Mouse (Mus musculus) lung, postnatal 36 days (tissue): Measurements from ENCODE around the gene Exoc6b.

Experiments used
- DNase-seq: peaks from one replicate; pipeline ENCODE4 v3.0.0; 2022; ENCODE audit warnings: mixed read lengths

Exoc6b gene

DNA sequence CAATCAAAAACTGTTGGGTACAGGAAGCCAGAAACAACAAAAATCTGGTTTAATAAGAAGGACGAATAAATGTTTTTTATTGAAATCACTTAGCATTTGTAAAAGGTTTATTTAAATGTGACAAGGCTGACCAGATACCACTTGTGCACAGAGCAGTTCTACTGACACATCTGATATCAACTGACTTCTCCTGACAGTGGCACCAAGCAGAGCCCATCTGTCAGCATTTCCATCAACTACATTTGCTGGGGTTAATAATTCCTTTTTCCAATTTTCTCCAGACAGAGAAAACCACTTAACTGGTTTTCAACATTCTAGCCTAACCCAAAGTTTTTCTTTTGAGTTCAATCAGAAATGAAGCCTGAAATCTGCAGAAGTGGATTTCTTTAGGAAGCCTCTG is 100.8 kb downstream of the Exoc6b start:
- no peak for DNase-seq

DNA sequence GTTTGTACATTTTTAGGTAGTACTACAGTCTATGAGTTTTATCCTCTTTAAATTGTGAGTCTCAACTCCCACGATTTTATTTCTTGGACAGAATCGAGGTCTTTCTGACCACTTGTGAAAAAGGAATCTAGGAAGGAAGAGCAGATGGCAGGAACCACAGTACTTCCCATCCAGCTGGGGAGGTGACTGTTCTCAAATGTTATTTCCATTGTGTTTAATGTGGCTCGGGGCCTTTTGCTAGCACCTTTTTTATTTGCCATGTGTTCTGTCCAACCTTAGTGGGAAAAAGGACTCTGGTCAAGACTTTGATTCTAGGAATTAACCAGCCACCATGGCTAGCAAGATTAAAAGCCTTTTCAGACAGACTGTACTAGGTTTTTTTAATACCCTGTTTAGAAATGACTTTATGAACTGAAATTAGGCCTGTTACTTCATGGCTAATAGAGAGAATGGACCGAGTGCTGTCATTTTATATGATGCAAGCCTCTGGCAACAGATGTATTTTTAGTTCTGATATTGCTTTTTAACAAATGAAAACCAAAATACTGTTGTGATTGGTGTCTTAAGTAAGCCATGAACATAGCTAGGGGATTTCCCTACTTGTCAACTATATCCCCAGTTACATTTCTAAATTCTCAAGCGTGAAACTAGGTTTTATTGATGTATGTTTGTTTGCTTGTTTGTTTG is 104.4 kb downstream of the Exoc6b start:
- DNase-seq = no peak

DNA sequence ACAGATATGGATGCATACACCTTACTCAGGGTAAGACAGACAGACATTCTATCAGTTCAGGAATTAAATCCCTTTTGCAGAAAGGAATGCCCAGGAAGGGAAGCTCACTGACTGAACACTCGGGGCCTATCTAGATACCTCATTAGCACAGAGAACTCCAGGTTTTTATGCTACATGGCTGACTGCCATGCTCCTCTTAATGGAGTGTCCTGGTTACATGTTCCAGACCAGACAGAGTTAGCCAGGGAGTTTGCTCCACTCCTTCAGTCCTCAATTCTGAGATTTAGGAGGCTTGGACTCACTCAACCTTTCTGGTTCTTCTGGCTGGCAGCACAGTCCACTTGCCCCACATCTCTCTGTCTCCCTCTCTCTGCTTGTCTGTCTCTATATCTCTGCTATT is 106.3 kb downstream of the Exoc6b start:
- DNase-seq = peak; percentile 26

DNA sequence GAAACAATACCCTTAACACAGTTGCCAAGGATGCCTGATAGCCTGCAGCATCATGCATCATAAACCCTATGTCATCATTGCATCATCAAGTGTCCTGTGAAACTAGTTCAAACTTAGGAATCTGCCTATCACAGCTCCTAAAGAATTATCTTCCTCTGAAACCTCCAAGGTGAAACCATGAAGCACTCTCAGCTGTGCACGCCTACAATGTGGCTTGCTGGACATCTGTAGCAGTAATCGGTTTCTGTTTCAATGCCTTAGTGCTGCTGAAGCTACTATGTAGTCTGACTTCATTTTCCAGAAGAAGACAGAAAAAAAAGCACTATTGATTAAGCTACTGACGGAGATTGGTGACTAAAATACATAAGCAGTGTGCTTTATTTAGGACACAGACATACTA is 107.5 kb downstream of the Exoc6b start:
- DNase-seq = no peak

DNA sequence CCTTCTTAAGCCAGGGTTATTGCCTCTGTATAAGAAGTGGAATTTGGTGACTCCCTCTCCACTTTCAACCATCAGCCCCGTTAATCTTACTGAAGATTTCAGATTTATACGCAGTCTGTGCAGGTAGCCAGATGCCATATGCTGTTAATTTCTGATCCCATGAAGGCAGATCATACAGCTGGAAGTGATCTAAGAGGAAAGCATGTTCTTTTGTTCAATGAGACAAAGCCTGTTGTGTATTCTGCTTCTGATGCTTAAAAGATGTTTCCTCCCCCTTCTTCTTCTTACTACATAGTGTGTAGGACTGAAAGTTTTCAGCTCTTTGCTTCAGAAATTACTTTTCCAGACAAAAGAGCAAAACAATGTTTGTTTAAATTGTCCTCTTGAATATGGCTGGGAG is 109.8 kb downstream of the Exoc6b start:
- DNase-seq = no peak

DNA sequence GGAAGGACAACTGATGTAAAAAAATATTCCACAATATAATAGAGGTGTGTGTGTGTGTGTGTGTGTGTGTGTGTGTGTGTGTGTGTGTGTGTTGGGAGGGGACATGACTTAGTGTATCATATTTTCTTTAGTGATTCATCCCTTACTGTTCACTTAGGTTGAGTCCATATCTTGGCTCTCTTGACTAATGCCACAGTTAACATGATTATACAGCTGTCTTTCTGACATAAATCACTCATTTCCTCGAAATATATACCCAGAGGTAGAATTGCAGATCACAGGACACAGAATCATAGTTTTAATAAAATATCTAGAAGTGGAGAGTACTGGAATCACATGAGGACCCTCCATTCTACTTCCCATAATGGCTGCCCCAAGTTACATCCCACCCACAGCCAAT is 117.7 kb downstream of the Exoc6b start:
- DNase-seq = no peak

DNA sequence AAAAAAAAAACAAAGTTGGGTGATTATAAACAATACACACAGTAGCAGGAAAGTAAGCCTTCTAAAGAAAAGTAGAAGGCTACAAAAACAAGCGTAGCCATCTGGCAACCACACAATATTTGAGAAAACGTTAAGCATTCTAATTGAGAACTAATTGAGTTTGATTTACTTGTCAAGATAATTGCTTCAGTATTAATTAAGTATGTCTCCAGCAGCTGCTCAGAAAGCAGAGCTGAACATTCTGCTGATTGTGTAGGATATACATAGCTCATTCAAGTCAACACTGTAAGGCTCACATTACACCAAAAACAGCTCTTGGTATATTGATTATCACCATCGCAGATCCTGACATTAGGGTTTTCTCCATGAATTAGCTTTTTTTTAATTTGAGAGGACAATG is 122.7 kb downstream of the Exoc6b start:
- DNase-seq = no peak

DNA sequence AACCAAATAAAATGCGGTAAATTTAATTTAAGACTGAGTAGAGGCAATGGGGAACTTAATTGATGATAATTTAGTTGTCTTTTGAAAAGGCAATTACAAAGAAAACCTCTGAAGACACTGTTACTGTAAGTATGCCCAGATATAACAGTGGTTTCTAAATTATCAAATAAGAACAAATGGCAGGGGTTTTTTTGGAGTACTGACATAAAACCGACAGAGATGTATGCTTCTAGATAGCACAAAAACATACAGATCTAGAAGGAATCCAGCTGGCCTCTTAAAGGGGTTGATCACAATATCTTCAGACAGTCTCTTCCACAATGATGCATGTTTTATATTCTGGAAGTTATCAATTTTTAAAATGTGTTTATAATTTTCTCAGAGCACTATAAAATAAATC is 123.2 kb downstream of the Exoc6b start:
- DNase-seq = no peak

DNA sequence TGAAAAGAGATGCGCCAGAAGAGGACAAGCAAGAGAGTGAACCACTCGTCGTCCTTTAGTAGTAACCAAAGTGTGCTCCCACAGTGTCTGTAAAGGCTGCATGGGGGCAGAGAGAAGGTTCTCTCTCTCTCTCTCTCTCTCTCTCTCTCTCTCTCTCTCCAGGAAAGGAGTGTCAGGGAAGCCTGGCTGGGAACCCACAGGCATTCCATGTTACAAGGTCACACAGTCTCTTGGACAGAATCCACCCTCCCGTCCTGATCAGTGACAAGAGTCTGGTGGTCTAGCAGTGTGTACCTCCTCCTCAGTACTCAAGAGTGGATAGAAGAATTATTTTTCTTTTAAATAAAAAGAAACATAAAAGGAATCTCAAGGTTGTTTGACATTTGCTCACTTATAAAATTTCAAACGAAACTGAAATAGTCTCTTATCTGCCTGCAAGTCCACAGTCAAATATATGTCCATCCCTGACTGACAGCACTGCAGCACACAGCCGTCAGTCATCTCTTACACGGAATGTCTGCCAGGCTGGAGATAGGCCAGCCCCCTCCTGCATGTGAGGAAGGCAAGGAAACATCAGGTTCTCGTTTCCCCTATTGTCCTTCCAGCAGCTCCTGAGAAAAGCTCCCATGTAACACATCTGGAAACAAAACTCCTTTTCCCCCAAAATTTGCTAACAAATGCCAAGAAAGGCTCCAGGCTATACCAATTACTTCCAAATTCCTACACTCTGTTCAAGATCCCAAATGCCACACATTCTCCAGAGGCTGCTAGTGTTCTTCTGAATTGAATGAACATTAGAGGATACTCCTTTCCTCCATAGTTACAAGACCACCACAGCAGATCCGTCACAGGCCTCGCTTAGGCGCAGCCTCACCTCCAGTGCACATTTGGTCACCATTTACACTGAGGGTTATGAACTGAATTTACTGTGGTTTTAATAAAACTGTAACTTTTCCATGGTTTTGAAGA is 136.1 kb downstream of the Exoc6b start:
- DNase-seq = peak; percentile 56

DNA sequence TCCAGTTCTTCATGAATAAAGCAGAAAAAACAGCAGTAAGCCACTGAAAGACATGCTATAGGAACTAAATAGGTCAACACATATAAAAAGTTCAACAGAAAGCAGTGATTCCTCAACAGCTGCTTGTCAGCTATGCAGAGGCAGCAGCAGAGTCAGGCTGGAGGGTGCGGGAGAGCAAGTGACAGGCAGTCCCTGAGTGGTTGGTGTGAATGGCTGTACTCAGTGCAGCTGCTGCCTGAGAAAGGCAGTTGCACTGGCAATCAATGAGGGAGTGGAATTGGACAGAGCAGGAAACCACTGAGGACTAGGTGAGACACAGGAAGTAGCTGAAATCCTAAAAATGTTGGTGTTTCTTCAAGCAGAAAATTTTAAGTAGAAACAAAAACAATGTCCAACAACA is 138.3 kb downstream of the Exoc6b start:
- no peak for DNase-seq

DNA sequence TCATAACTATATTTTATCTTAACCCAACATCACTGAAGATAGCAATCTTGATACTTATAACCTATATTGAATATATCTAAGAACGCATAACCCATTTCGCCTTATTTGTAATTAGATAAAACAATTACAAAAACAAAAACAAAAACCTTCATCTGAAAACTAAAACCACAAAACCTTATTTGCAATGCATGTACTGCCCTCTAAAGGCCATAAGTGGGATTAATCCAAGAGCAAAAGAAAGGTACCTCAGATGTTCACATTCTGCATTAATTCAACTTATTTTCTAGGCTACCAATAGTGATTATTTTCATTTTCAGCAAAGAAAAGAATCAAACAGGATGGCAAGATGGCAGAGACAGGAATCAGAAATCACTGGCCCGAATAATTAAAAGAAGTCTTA is 143.2 kb downstream of the Exoc6b start:
- DNase-seq = peak; percentile 42

DNA sequence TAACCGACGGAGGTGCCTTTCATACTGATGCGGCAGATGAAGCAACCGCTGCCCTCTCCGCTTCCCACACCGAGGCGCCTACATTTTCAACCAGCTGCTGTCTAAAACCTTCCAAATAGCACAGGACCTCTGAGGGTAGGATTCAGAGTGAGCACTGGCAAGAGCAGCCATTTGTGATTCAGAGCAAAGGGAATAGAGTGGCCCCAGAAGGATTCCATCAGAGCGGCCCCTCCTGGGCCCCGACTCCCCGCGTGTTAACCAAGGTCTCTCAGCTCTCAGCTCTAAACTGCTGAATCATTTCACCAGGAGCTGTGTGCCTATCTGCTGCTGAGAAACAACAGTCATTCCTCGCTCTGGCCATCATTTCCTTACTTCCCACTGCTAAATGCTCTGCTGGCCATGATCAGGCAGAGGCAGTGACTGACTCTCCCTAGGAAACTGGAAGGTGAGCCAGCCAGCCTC is 145.5 kb downstream of the Exoc6b start:
- DNase-seq = peak; percentile 25

DNA sequence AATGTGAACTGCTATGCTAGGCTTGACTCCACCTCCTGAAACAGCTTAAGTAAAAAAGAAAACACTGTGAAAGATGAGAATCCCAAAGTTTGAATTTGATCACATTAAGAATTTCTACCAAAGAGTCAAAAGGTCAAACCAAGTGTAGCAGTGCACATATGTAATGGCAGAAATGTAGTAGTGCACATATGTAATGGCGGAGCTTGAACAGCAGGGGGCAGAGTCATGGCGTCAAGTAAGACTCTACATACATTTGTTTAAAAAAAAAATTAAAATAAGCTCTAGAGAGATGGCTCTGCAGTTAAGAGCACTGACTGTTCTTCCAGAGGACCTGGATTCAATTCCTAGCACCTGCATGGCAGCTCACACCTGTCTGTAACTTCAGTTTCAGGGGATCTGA is 153.0 kb downstream of the Exoc6b start:
- DNase-seq = peak; percentile 61

DNA sequence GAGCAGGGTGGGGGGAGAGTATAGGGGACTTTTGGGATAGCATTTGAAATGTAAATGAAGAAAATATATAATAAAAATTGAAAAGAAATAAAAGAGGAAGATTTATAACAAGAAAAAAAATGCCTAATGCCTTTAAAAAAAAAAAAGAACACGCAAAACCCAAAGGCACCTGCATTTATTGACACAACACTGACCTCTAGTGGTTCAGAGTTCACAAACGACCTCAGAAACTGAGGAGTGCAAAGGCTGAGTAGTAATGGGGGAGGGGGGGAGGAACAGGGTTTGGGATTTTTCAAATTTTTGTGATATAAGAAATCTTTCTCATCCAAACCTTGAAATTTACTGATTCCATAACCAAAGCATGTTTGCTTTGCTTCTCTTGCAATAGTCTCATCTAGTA is 156.9 kb downstream of the Exoc6b start:
- peak; percentile 77 for DNase-seq

DNA sequence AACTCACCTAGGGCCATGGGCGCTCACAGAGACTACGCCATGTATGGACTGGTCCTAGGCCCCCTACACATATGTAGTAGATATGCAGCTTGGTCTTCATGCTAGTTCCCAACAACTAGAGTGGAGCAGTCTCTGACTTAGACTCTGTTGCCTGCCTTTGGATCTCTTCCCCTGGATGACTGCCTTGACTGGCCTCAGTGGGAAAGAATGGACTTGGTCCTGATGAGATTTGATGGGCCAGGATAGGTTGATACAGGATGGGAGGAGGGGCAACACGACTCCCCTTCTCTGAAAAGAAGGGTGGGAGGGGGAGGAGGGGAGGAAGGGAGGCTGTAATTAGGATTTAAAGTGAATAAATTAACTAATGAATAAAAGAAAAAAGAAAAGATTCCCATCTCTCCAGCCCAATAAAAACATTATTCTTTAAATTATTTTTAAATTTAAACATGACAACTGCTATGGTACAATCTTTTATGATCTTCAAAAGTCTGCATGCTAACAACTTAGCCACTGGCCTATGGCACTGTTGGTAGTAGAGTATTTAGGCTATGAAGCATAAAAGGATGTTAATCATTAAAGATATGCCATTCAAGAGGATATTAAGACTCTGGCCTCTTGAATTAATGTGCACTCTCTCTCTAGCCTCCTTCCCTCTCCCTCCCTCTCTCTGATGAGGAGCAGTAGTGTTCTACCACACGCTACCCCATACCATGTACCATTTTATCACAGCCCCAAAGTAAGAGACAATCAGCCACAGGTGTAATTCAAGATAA is 170.1 kb downstream of the Exoc6b start:
- no peak for DNase-seq

DNA sequence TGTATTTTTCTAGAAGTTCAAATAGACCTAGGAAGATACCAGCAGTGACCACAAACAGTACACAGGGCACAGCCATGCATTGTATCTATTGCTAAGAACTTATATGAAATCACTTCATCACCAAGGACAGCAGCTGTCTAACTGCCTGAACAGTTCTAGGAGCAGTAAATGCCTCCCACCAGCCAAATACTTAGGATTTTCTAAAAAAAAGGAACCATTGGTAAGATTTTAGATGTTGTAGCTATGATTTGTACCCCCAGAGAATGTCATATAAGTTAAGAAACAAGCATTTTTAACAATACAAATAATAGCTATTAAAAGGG is 175.6 kb downstream of the Exoc6b start:
- no peak for DNase-seq

DNA sequence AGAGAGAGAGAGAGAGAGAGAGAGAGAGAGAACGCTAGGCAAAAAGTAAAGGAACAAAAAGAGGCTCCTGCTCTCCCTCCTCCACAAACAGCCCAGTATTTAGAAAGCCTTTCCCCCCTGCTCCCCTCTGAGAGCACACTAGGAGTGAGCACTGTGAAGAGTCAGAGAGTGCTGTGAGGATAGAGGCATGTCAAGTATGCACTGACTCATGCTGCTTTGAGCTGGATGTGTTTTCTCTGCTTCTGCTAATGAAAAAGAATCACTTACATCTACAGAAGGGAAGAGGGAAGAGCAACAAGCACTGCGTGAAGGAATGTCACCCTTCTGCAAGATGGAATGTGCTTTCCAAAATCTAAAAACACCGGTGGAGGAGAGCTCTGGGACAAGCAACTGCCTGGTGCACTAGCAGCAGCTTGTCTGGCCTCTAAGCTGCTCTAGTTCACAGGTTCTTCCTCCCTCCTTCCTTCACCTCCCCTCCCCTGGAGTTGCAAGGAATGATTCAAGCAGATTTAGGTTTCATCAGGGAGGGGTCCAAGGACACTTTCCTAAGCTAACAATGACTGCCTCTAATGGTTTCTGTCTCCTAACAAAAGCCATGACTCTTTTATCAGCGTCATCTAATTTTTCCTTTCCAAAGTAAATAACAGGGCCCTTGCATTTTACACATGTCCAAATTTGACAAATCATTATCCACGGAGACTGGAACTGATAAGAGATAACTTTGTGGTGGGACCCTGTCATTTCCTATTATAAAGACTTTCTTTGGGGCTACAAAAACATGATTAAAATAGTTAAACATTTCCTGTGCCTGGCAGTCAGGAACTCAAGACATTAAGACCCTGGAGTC is 176.2 kb downstream of the Exoc6b start:
- peak; percentile 27 for DNase-seq

DNA sequence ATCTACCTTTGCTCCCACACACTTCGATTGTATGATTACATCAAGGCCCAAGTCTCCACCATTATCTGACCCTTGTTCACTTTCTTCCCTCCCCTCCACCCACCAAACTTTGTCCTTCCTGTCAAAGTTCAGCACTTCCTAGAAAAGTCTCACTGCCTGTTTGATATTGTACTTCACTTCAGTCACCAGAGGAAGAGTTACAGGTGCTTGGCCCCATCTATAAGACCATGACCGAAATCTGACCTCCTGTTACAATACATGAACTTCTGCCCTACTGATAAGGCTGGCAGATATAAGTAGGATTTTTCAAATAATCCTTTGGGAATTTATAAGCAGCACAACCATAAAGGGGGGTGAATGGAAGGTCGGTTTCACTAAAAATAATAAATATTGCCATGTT is 182.8 kb downstream of the Exoc6b start:
- DNase-seq = peak; percentile 23

DNA sequence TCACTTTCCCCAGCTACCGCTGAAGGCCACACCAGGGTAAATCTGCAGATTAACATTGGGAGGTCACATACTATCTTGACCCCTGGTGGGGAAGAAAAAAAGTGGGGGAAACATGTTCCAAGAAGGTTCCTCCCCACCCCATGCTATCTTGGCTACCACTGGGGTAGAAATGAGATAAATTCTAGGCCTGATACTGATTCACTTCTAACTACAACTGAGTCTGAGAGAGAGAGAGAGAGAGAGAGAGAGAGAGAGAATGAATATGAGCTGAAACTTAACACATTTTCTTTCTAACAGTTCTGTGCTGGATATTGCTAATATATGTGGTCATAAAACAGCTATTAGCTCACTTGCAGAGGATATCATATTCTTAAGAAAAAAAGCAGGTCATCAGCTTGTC is 184.2 kb downstream of the Exoc6b start:
- no peak for DNase-seq

DNA sequence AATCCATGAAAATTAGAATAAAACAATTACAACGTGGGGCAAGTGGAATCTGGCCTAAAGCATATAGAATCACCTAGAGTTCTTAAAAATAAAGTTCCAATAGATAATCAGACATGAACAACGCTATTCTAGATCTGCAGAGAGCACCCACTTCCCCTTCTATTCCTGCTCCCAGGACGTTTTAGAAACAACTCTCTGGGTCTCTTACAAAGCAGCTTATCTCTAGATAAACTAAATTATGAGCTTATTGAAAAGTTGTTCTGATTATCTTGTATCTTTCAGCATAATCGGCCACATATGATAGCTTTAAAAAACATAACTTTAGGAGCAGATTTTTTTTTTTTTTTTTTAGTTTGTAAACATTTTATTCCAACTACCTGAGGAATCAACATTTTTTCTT is 185.6 kb downstream of the Exoc6b start:
- no peak for DNase-seq

DNA sequence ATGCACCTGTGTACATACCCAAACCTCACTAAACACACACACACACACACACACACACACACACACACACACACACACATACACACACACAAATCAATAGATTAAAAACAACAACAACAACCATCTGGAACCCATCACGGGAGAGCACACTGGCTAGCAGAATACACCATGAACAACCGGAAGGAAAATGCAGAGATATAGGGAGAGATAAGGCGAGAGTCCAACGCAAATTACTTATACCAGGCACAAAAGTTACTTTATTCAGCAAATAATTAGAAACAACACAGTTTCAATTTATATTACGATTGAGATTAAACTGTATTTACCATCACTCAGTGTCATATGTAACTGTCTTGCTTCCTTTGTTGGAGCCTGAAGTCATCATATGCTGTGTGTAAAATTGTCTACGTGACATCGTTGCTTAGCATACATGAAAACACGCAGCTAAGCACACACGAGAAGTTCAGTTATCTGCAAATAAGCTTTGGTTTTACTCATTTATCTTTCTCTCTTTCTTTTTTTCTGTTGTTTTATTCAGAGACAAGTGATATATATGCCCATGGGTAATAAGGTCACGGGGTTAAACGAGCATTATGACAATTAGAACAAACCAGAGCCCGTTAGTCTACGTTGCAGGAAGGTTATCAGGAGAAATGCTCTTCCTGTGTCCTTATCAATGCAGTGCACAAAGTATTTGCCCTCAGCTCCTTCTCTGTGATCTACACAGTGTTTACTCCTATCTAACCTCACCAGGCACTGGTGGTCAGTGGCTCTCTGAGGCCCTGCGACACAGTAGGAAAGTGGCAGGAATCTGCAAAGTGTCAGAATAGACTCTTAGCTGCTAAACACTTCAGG is 186.4 kb downstream of the Exoc6b start:
- DNase-seq = peak; percentile 52

DNA sequence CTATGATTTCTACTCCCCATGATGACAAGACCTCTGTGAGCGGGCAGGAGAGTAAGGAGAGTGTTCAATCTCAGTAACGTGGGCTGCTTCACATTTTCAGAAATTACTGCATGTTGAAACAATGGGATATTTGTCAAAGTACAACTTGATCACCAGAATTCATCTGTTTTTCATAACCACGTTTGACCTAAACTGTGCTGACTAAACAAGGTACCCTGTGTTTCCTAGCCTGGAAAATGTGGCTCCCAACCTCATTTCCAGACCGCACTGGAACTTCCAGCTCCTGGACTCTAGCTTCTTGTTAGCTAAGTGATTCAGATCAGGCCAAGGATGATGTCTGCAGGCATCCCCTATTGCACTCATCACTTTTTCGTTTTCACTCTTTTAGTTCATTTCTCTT is 193.4 kb downstream of the Exoc6b start:
- no peak for DNase-seq
